Mouse (Mus musculus) G1E (cell line): Measurements from ENCODE around the gene Fam227b.

Experiments used
- CTCF ChIP-seq: IDR thresholded peaks from 2 replicates; pipeline ENCODE4 v1.5.1; 2012; ENCODE audit warnings: low read depth, low read length, inconsistent platforms, mixed read lengths
- GATA1 ChIP-seq: IDR thresholded peaks from 2 replicates; pipeline ENCODE4 v1.6.1; 2012; ENCODE audit warnings: borderline replicate concordance, low read length, inconsistent platforms, mixed read lengths
- GATA2 ChIP-seq: IDR thresholded peaks from 2 replicates; pipeline ENCODE4 v1.6.1; 2012; ENCODE audit warnings: low read depth, low read length, inconsistent platforms, borderline replicate concordance
- TAL1 ChIP-seq: conservative IDR thresholded peaks from 2 replicates; pipeline ENCODE4 v1.6.1; 2012; ENCODE audit warnings: low read depth, low read length, inconsistent platforms, mixed read lengths

DNA sequence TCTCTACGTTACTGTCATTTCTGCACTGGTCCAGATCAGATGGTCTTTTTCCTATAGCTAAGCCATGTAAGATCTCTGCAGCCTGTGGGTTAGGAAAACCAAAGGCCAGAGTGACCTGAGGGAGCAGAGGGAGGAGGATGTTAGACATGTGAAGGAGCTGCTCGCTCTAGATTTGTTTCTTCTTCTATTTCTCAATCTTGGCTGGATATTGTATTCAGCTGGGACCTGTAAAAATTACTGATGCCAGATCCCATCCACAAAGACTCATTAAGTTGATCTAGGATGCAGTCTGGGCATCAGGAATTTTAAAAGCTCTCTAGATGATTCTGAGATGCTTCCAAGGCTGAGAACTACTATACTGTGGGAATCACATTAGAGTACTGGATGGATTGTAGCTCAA is 111.2 kb downstream of the Fam227b start:
- TF ChIP-seq CTCF (no peak), GATA2 (no peak), GATA1 (no peak), TAL1 (no peak)
